Mouse (Mus musculus) stomach, embryonic 14.5 days (tissue): ENCODE measurements around the gene Dus2. TPM values are rescaled to one million over a fixed set of nuclear protein-coding genes. Genes with fewer than 3 reads are reported as not detected.

Experiments
- ATAC-seq: fragments of 200-750 bp; cut with Nextera tagmentation; 2 replicates; pipeline ENCODE4 v1.8.0; 2017; ENCODE audit warnings: low read depth, moderate TSS enrichment; ENCODE audit not compliant: insufficient number of reproducible peaks, insufficient read depth, low FRiP score
- H3K27ac ChIP-seq: fragments of 300-500 bp; sonication (generic); 2 replicates; pipeline ENCODE4 v1.5.1; 2014; ENCODE audit warnings: mild to moderate bottlenecking, low read length, moderate library complexity, mixed read lengths
- H3K27me3 ChIP-seq: fragments of 300-500 bp; sonication (generic); 2 replicates; pipeline ENCODE4 v1.6.1; 2014; ENCODE audit warnings: low read length, control low read depth, mixed read lengths; ENCODE audit not compliant: control insufficient read depth, insufficient read depth
- H3K36me3 ChIP-seq: fragments of 300-500 bp; sonication (generic); 2 replicates; pipeline ENCODE4 v1.6.1; 2014; ENCODE audit warnings: mild to moderate bottlenecking, control low read depth, low read length, moderate library complexity, mixed read lengths; ENCODE audit not compliant: control insufficient read depth, insufficient read depth
- H3K4me1 ChIP-seq: fragments of 300-500 bp; sonication (generic); 2 replicates; pipeline ENCODE4 v1.6.1; 2014; ENCODE audit warnings: low read length, control low read depth, mixed read lengths; ENCODE audit not compliant: control insufficient read depth, insufficient read depth
- H3K4me2 ChIP-seq: fragments of 300-500 bp; sonication (generic); replicated peaks from 2 replicates; pipeline ENCODE4 v1.6.1; 2014; ENCODE audit warnings: low read depth, low read length, control low read depth
- H3K4me3 ChIP-seq: fragments of 300-500 bp; sonication (generic); 2 replicates; pipeline ENCODE4 v1.5.1; 2014; ENCODE audit warnings: low read depth, low read length, control low read depth
- H3K9ac ChIP-seq: fragments of 300-500 bp; sonication (generic); replicated peaks from 2 replicates; pipeline ENCODE4 v1.6.1; 2014; ENCODE audit warnings: low read depth, mild to moderate bottlenecking, control low read depth, low read length, moderate library complexity, mixed read lengths
- H3K9me3 ChIP-seq: fragments of 300-500 bp; sonication (generic); 2 replicates; pipeline ENCODE4 v1.6.1; 2016; ENCODE audit warnings: low read depth, low read length, control low read depth; ENCODE audit not compliant: control insufficient read depth
- WGBS: fragments of 180-500 bp; shearing (Covaris S2); extraction: QIAGEN DNeasy Blood & Tissue Kit; methylation state at CpG from one replicate; pipeline ENCODE4 v1.1.7; 2014; 5-methylcytosine and 5-hydroxymethylcytosine counted together
- polyA plus RNA-seq: library from polyadenylated mRNA; unstranded; fragments of >200 nt; fragmentation: Nextera tagmentation; extraction: Ambion mirVana; gene quantifications from 2 replicates; pipeline ENCODE4 v1.2.1, GENCODE M21; 2014

Gene Dus2
- polyA plus RNA-seq, 1 experiment from 2014 or later: 22.8 TPM

GRCm38 (mm10) chr8:106039605-106040004 lies 48.5 kb downstream of the Dus2 start:
- no peak for ATAC-seq
- 79% methylated on average over 4 of the region's 4 CpGs for WGBS
- H3K27ac ChIP-seq: no peak overlapping the region
- H3K36me3 ChIP-seq: no peaks in the 10 kb centered on the region
- H3K4me2 ChIP-seq: no peak overlapping the region
- no peaks in the 10 kb centered on the region for H3K4me1 ChIP-seq
- no peaks in the 10 kb centered on the region for H3K9me3 ChIP-seq
- no peak overlapping the region for H3K9ac ChIP-seq
- H3K27me3 ChIP-seq: no peaks in the 10 kb centered on the region
- H3K4me3 ChIP-seq: no peak overlapping the region

- Histone ChIP-seq H3K27ac (no peak overlapping the region), H3K27me3 (no peaks in the 10 kb centered on the region), H3K36me3 (no peaks in the 10 kb centered on the region), H3K4me2 (no peak overlapping the region), H3K4me3 (no peak overlapping the region), H3K9ac (no peak overlapping the region), H3K4me1 (no peaks in the 10 kb centered on the region), H3K9me3 (no peaks in the 10 kb centered on the region)
- 57% methylated on average over 4 of the region's 4 CpGs for WGBS
- no peak for ATAC-seq
These were observed 49.1 kb downstream of the Dus2 start for GRCm38 (mm10) chr8:106040218-106040617.

- WGBS: 78% methylated on average over 2 of the region's 2 CpGs
- ATAC-seq: no peak
- H3K9ac ChIP-seq: no peak overlapping the region
- H3K36me3 ChIP-seq: no peaks in the 10 kb centered on the region
- no peaks in the 10 kb centered on the region for H3K27me3 ChIP-seq
- H3K9me3 ChIP-seq: no peaks in the 10 kb centered on the region
- H3K4me1 ChIP-seq: no peaks in the 10 kb centered on the region
- H3K27ac ChIP-seq: no peak overlapping the region
- no peak overlapping the region for H3K4me2 ChIP-seq
- no peak overlapping the region for H3K4me3 ChIP-seq
These were observed 51.9 kb downstream of the Dus2 start for GRCm38 (mm10) chr8:106043055-106043454.

GRCm38 (mm10) chr8:106044151-106044550 lies 53.0 kb downstream of the Dus2 start:
- Histone ChIP-seq H3K4me3 (no peak overlapping the region), H3K4me1 (no peaks in the 10 kb centered on the region), H3K9ac (no peak overlapping the region), H3K9me3 (no peaks in the 10 kb centered on the region), H3K4me2 (no peak overlapping the region), H3K27ac (no peak overlapping the region), H3K27me3 (no peaks in the 10 kb centered on the region), H3K36me3 (no peaks in the 10 kb centered on the region)
- WGBS: 70% methylated on average over 3 of the region's 3 CpGs
- ATAC-seq: no peak

GRCm38 (mm10) chr8:106046872-106047559 lies 55.9 kb downstream of the Dus2 start:
- Histone ChIP-seq H3K4me2 (no peak overlapping the region), H3K9me3 (no peaks in the 10 kb centered on the region), H3K9ac (no peak overlapping the region), H3K27me3 (no peaks in the 10 kb centered on the region), H3K36me3 (peaks cover 2% of the 10 kb centered on the region; the same call in 1 of the 2 replicates), H3K27ac (no peak overlapping the region), H3K4me1 (no peaks in the 10 kb centered on the region), H3K4me3 (no peak overlapping the region)
- WGBS: 92% methylated on average over 11 of the region's 11 CpGs
- ATAC-seq: peak; percentile 42; the same call in 1 of the 2 replicates

GRCm38 (mm10) chr8:106047854-106048630 lies 56.9 kb downstream of the Dus2 start:
- Histone ChIP-seq H3K4me3 (no peak overlapping the region), H3K27ac (no peak overlapping the region), H3K4me1 (no peaks in the 10 kb centered on the region), H3K27me3 (no peaks in the 10 kb centered on the region), H3K4me2 (no peak overlapping the region), H3K36me3 (peaks cover 5% of the 10 kb centered on the region), H3K9me3 (no peaks in the 10 kb centered on the region), H3K9ac (no peak overlapping the region)
- ATAC-seq: no peak
- 75% methylated on average over 5 of the region's 5 CpGs for WGBS

GRCm38 (mm10) chr8:106049840-106050239 lies 58.7 kb downstream of the Dus2 start:
- no peak overlapping the region for H3K4me2 ChIP-seq
- WGBS: 91% methylated on average over 6 of the region's 6 CpGs
- no peaks in the 10 kb centered on the region for H3K27me3 ChIP-seq
- peaks cover 8% of the 10 kb centered on the region for H3K36me3 ChIP-seq
- no peak overlapping the region for H3K27ac ChIP-seq
- no peaks in the 10 kb centered on the region for H3K9me3 ChIP-seq
- no peak overlapping the region for H3K4me3 ChIP-seq
- ATAC-seq: no peak
- 0 out of 2 replicates have a peak, but pooled peaks cover 4% of the 10 kb centered on the region for H3K4me1 ChIP-seq
- H3K9ac ChIP-seq: no peak overlapping the region

- no peak overlapping the region for H3K27ac ChIP-seq
- 0 out of 2 replicates have a peak, but pooled peaks cover 4% of the 10 kb centered on the region for H3K4me1 ChIP-seq
- ATAC-seq: no peak
- no peak overlapping the region for H3K4me3 ChIP-seq
- H3K4me2 ChIP-seq: no peak overlapping the region
- WGBS: 91% methylated on average over 3 of the region's 3 CpGs
- H3K36me3 ChIP-seq: peaks cover 8% of the 10 kb centered on the region
- H3K9me3 ChIP-seq: no peaks in the 10 kb centered on the region
- no peaks in the 10 kb centered on the region for H3K27me3 ChIP-seq
- H3K9ac ChIP-seq: no peak overlapping the region
These were observed 59.9 kb downstream of the Dus2 start for GRCm38 (mm10) chr8:106051068-106051467.
